9 mouse cellular contexts compared by ENCODE assay signal in the genomic region with DNA sequence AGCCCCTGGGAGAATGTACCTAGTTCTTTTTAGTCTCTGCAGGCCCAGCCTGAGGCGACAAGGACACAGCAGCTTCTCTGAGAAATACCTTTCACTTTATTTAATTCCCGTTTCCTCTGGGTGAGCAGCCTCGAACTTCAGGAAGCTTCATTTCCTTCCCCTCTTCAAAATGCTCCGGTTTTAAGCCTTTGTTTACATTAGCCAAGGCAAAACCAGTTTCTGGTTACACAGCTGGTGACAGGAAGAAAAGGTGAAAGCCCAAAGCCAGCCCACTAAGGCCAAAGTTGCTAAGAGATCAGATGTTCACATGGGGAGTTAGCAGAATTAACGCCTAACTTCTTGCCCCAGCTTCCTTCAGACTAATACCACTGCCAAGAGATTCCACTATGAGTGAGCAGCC.
DNase-seq lines count a peak whose midpoint lies in the region; ATAC-seq and TF ChIP-seq lines count a peak whose summit lies in the region.
"Had no signal": no experiment of that assay in that cellular context is flagged by ENCODE, and none has a peak within 500 bp of the region (broad histone marks: within the 10 kb centered on the region; RNA-seq: fewer than 3 reads in every experiment).

No protein-coding gene starts in this region.

- WGBS in forebrain, embryonic 10.5 days: 9% methylated on average over 5 of the region's 5 CpGs
- 25% methylated on average over 5 of the region's 5 CpGs for WGBS in forebrain, postnatal 0 days
- 11% methylated on average over 5 of the region's 5 CpGs for WGBS in intestine, embryonic 15.5 days
- WGBS in lung, embryonic 16.5 days: 10% methylated on average over 5 of the region's 5 CpGs

- H3K9ac ChIP-seq in forebrain, postnatal 0 days: no peak overlapping the region
- no peak overlapping the region for H3K9ac ChIP-seq in intestine, embryonic 15.5 days
- 0 out of 2 replicates have a peak overlapping the region, but pooled peaks have one; percentile 8 for H3K9ac ChIP-seq in lung, embryonic 16.5 days (ENCODE audit: low read length)

- H3K27ac ChIP-seq in forebrain, embryonic 10.5 days: peak overlapping the region; percentile 73
- no peak overlapping the region for H3K27ac ChIP-seq in forebrain, postnatal 0 days (ENCODE audit: low read depth, low read length)
- H3K27ac ChIP-seq in intestine, embryonic 15.5 days: 0 out of 2 replicates have a peak overlapping the region, but pooled peaks have one; percentile 44
- peak overlapping the region; percentile 92 for H3K27ac ChIP-seq in lung, embryonic 16.5 days (ENCODE audit: low read length)

- DNase-seq in forebrain, embryonic 10.5 days (ENCODE audit: extremely low spot score, low spot score): no peak
- no peak for DNase-seq in forebrain, postnatal 0 days
- DNase-seq in left cerebral cortex, adult 18-20 months (ENCODE audit: low spot score in 2 of 2): no peak
- DNase-seq in layer of hippocampus, postnatal 25 days (ENCODE audit: extremely low spot score in 1 of 2, low spot score in 1 of 2): no peak
- no peak for DNase-seq in layer of hippocampus, postnatal 10 days (ENCODE audit: low spot score in 2 of 2)

- H3K4me2 ChIP-seq in forebrain, postnatal 0 days (ENCODE audit: low read depth): no peak overlapping the region
- no peak overlapping the region for H3K4me2 ChIP-seq in intestine, embryonic 15.5 days (replicated peaks)
- no peak overlapping the region; the same call in 1 of the 2 replicates for H3K4me2 ChIP-seq in lung, embryonic 16.5 days (ENCODE audit: low read depth, low read length)

- no peak for ATAC-seq in forebrain, postnatal 0 days
- peak; percentile 35; the same call in 1 of the 2 replicates for ATAC-seq in common myeloid progenitor, adult 5-6 weeks (replicated peaks; ENCODE audit: low read depth, poor library complexity, severe bottlenecking)
- peak; percentile 57 for ATAC-seq in intestine, embryonic 15.5 days
- ATAC-seq in lung, embryonic 16.5 days (ENCODE audit: low read depth): peak; percentile 56

- no peak overlapping the region for H3K4me3 ChIP-seq in forebrain, embryonic 10.5 days
- H3K4me3 ChIP-seq in forebrain, postnatal 0 days (ENCODE audit: low read depth, low read length): no peak overlapping the region
- no peak overlapping the region for H3K4me3 ChIP-seq in intestine, embryonic 15.5 days (replicated peaks)
- no peak overlapping the region for H3K4me3 ChIP-seq in lung, embryonic 16.5 days (ENCODE audit: low read length)
- H3K4me3 ChIP-seq: myocyte had no signal

- no peaks in the 10 kb centered on the region for H3K36me3 ChIP-seq in forebrain, embryonic 10.5 days (replicated peaks)
- no peaks in the 10 kb centered on the region for H3K36me3 ChIP-seq in forebrain, postnatal 0 days (ENCODE audit: insufficient read depth)
- H3K36me3 ChIP-seq in intestine, embryonic 15.5 days: no peaks in the 10 kb centered on the region
- H3K36me3 ChIP-seq in lung, embryonic 16.5 days (ENCODE audit: control insufficient read depth, insufficient read depth, low read length): no peaks in the 10 kb centered on the region

- no peaks in the 10 kb centered on the region for H3K27me3 ChIP-seq in forebrain, embryonic 10.5 days (ENCODE audit: poor library complexity, severe bottlenecking)
- no peaks in the 10 kb centered on the region for H3K27me3 ChIP-seq in forebrain, postnatal 0 days (ENCODE audit: insufficient read depth, low read length)
- H3K27me3 ChIP-seq in intestine, embryonic 15.5 days (replicated peaks): no peaks in the 10 kb centered on the region
- no peaks in the 10 kb centered on the region for H3K27me3 ChIP-seq in lung, embryonic 16.5 days (ENCODE audit: control insufficient read depth, insufficient read depth, low read depth, low read length)

- no peak for TF ChIP-seq CTCF in forebrain, postnatal 0 days (IDR thresholded peaks at IDR 0.05; ENCODE audit: low read depth)

- peaks cover 64% of the 10 kb centered on the region for H3K4me1 ChIP-seq in forebrain, embryonic 10.5 days
- no peaks in the 10 kb centered on the region; the same call in 1 of the 2 replicates for H3K4me1 ChIP-seq in forebrain, postnatal 0 days (ENCODE audit: insufficient read depth)
- H3K4me1 ChIP-seq in intestine, embryonic 15.5 days (replicated peaks): peaks cover 10% of the 10 kb centered on the region
- peaks cover 35% of the 10 kb centered on the region for H3K4me1 ChIP-seq in lung, embryonic 16.5 days (replicated peaks; ENCODE audit: control insufficient read depth, insufficient read depth, low read length)

- H3K9me3 ChIP-seq in forebrain, embryonic 10.5 days: no peaks in the 10 kb centered on the region
- no peaks in the 10 kb centered on the region for H3K9me3 ChIP-seq in forebrain, postnatal 0 days (ENCODE audit: low read length)
- H3K9me3 ChIP-seq in intestine, embryonic 15.5 days: no peaks in the 10 kb centered on the region
- no peaks in the 10 kb centered on the region for H3K9me3 ChIP-seq in lung, embryonic 16.5 days (ENCODE audit: control insufficient read depth, low read length)
